In genomic region chr11:15619963-15620362, GRCm38 (mm10) we compare ENCODE assay signal across 19 mouse cellular contexts.
A peak's percentile ranks its signal among the peaks of the same experiment; 100 is the strongest.
DNase-seq lines count a peak whose midpoint lies in the region; ATAC-seq lines count a peak whose summit lies in the region.
"Had no signal": no experiment of that assay in that cellular context is flagged by ENCODE, and none has a peak within 500 bp of the region (broad histone marks: within the 10 kb centered on the region; RNA-seq: fewer than 3 reads in every experiment).

No protein-coding gene starts in this region.

- H3K4me2 ChIP-seq in midbrain, embryonic 11.5 days, result no peak overlapping the region
- H3K4me2 ChIP-seq in midbrain, embryonic 16.5 days (ENCODE audit: low read length), result no peak overlapping the region
- H3K4me2 ChIP-seq: embryonic facial prominence, embryonic 12.5 days; forebrain, embryonic 15.5 days; heart, embryonic 11.5 days; heart, embryonic 15.5 days; hindbrain, embryonic 13.5 days; intestine, embryonic 15.5 days had no signal

- no peaks in the 10 kb centered on the region for H3K27me3 ChIP-seq in midbrain, embryonic 11.5 days (ENCODE audit: control insufficient read depth, insufficient read depth, low read length)
- no peaks in the 10 kb centered on the region for H3K27me3 ChIP-seq in midbrain, embryonic 16.5 days (ENCODE audit: control insufficient read depth, insufficient read depth, low read depth, low read length)
- H3K27me3 ChIP-seq: embryonic facial prominence, embryonic 12.5 days; forebrain, embryonic 15.5 days; heart, embryonic 15.5 days; hindbrain, embryonic 13.5 days; intestine, embryonic 15.5 days had no signal

- no peak overlapping the region for H3K9ac ChIP-seq in midbrain, embryonic 11.5 days (ENCODE audit: low read length)
- no peak overlapping the region for H3K9ac ChIP-seq in midbrain, embryonic 16.5 days (ENCODE audit: low read depth, low read length)
- H3K9ac ChIP-seq: embryonic facial prominence, embryonic 12.5 days; forebrain, embryonic 15.5 days; heart, embryonic 15.5 days; hindbrain, embryonic 13.5 days; intestine, embryonic 15.5 days had no signal

- no peaks in the 10 kb centered on the region for H3K9me3 ChIP-seq in midbrain, embryonic 11.5 days (ENCODE audit: control insufficient read depth, low read length)
- H3K9me3 ChIP-seq in midbrain, embryonic 16.5 days (replicated peaks; ENCODE audit: control insufficient read depth, low read length, poor library complexity, severe bottlenecking), result no peaks in the 10 kb centered on the region
- H3K9me3 ChIP-seq: embryonic facial prominence, embryonic 12.5 days; forebrain, embryonic 15.5 days; heart, embryonic 15.5 days; hindbrain, embryonic 13.5 days; intestine, embryonic 15.5 days had no signal

- H3K27ac ChIP-seq in midbrain, embryonic 11.5 days (ENCODE audit: low read depth, low read length), result no peak overlapping the region
- H3K27ac ChIP-seq in midbrain, embryonic 16.5 days (ENCODE audit: low read length), result no peak overlapping the region
- H3K27ac ChIP-seq: embryonic facial prominence, embryonic 12.5 days; forebrain, embryonic 15.5 days; heart, embryonic 15.5 days; hindbrain, embryonic 13.5 days; intestine, embryonic 15.5 days had no signal

- no peak overlapping the region for H3K4me3 ChIP-seq in midbrain, embryonic 11.5 days (ENCODE audit: low read depth, low read length)
- H3K4me3 ChIP-seq in midbrain, embryonic 16.5 days (ENCODE audit: low read depth, low read length), result no peak overlapping the region
- H3K4me3 ChIP-seq: embryonic facial prominence, embryonic 12.5 days; forebrain, embryonic 15.5 days; heart, embryonic 15.5 days; hindbrain, embryonic 13.5 days; intestine, embryonic 15.5 days had no signal

- peak; percentile 85 for ATAC-seq in midbrain, embryonic 11.5 days (ENCODE audit: low FRiP score)
- no peak for ATAC-seq in midbrain, embryonic 16.5 days
- ATAC-seq: activated CD4-positive, CD25-positive, alpha-beta regulatory T cell, adult 4 months; forebrain, embryonic 15.5 days; intestine, embryonic 15.5 days had no signal

- no peaks in the 10 kb centered on the region for H3K36me3 ChIP-seq in midbrain, embryonic 11.5 days (ENCODE audit: control insufficient read depth, insufficient read depth, low read length)
- no peaks in the 10 kb centered on the region for H3K36me3 ChIP-seq in midbrain, embryonic 16.5 days (ENCODE audit: control insufficient read depth, insufficient read depth, low read length)
- H3K36me3 ChIP-seq: embryonic facial prominence, embryonic 12.5 days; forebrain, embryonic 15.5 days; heart, embryonic 15.5 days; hindbrain, embryonic 13.5 days; intestine, embryonic 15.5 days had no signal

- 42% methylated on average over 4 of the region's 4 CpGs for WGBS in midbrain, embryonic 11.5 days
- 39% methylated on average over 4 of the region's 4 CpGs for WGBS in midbrain, embryonic 16.5 days

- DNase-seq in heart, adult 11 months, result peak; percentile 55
- no peak for DNase-seq in heart, adult 9 months (ENCODE audit: low spot score in 2 of 2)
- DNase-seq in midbrain, embryonic 11.5 days (ENCODE audit: low spot score, missing footprints), result peak; percentile 83
- peak; percentile 2 for DNase-seq in R1 (ENCODE audit: low read depth, low spot score)
- DNase-seq in embryo, embryonic 11 days, result peak; percentile 7
- no peak for DNase-seq in adrenal gland, adult 8-10 months
- DNase-seq: adrenal gland, postnatal 25 days; cerebellum, adult 2 months; cerebellum, postnatal 10 days; gastrocnemius, postnatal 36 days; heart, adult 18-20 months had no signal

- no peaks in the 10 kb centered on the region for H3K4me1 ChIP-seq in midbrain, embryonic 11.5 days (ENCODE audit: control insufficient read depth, insufficient read depth, low read length)
- H3K4me1 ChIP-seq in midbrain, embryonic 16.5 days (ENCODE audit: control insufficient read depth, insufficient read depth, low read length), result no peaks in the 10 kb centered on the region
- H3K4me1 ChIP-seq: embryonic facial prominence, embryonic 12.5 days; forebrain, embryonic 15.5 days; heart, embryonic 15.5 days; hindbrain, embryonic 13.5 days; intestine, embryonic 15.5 days had no signal

Comparison
In these comparisons a context has a peak if more than half of its experiments do, and no peak if none do; other contexts are left out.
1. DNase-seq: peak in heart, adult 11 months (single experiment), midbrain, embryonic 11.5 days (single experiment), R1 (single experiment) and embryo, embryonic 11 days (single experiment); none in heart, adult 9 months (0 of 2) and adrenal gland, adult 8-10 months (single experiment).